Mouse (Mus musculus) liver, embryonic 15.5 days (tissue): ENCODE measurements at regions not wholly inside any gene's neighbourhood (a gene's known extent, or its start where the extent isn't known, plus 50 kb on each side); places are given as distances from the start of the nearest gene placed in this dataset.

Experiments used
- ATAC-seq: fragments of 200-750 bp; cut with Nextera tagmentation; 2 replicates; pipeline ENCODE4 v1.8.0; 2017; ENCODE audit warnings: moderate number of reproducible peaks, mild to moderate bottlenecking, moderate library complexity; ENCODE audit not compliant: insufficient read depth
- H3K27ac ChIP-seq: fragments of 300-500 bp; sonication (generic); replicated peaks from 2 replicates; pipeline ENCODE4 v1.5.1; 2015; ENCODE audit warnings: mild to moderate bottlenecking, inconsistent platforms
- H3K27me3 ChIP-seq: fragments of 300-500 bp; sonication (generic); 2 replicates; pipeline ENCODE4 v1.6.1; 2015; ENCODE audit warnings: mild to moderate bottlenecking, inconsistent platforms
- H3K36me3 ChIP-seq: fragments of 300-500 bp; sonication (generic); replicated peaks from 2 replicates; pipeline ENCODE4 v1.6.1; 2015; ENCODE audit warnings: moderate library complexity, mild to moderate bottlenecking, inconsistent platforms
- H3K4me1 ChIP-seq: fragments of 300-500 bp; sonication (generic); replicated peaks from 2 replicates; pipeline ENCODE4 v1.6.1; 2015; ENCODE audit warnings: inconsistent platforms
- H3K4me2 ChIP-seq: fragments of 300-500 bp; sonication (generic); 2 replicates; pipeline ENCODE4 v1.6.1; 2015; ENCODE audit warnings: moderate library complexity, mild to moderate bottlenecking, inconsistent platforms
- H3K4me3 ChIP-seq: fragments of 300-500 bp; sonication (generic); replicated peaks from 2 replicates; pipeline ENCODE4 v1.5.1; 2015; ENCODE audit warnings: mild to moderate bottlenecking, inconsistent platforms
- H3K9ac ChIP-seq: fragments of 300-500 bp; sonication (generic); 2 replicates; pipeline ENCODE4 v1.6.1; 2015; ENCODE audit warnings: moderate library complexity, mild to moderate bottlenecking, inconsistent platforms
- H3K9me3 ChIP-seq: fragments of 300-500 bp; sonication (generic); replicated peaks from 2 replicates; pipeline ENCODE4 v1.6.1; 2016; ENCODE audit warnings: inconsistent platforms
- WGBS: fragments of 180-500 bp; shearing (Covaris S2); methylation state at CpG from one replicate; pipeline ENCODE4 v1.1.7; 2015; ENCODE audit warnings: mixed read lengths; ENCODE audit not compliant: insufficient replicate concordance; 5-methylcytosine and 5-hydroxymethylcytosine counted together

DNA sequence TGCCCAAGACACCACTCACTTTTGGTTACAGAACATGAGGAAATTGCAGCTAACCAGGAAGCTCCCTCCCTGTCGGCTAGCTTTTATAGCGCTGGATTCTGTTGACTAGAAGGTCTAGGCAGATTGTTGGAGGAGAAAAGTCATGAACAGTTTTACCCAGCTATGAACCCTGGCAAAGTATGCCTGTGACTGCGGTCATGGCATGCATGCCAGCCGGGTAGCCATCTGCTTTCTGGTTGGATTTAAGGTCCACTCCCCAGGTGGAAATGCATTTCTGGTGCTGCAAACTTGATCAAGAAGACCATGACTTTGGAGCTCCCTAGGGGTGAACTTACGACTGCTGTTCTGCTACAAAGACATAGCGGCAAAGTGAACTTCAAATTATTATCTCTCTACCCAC is 62.8 kb upstream of the Mylip start:
- no peak for ATAC-seq
- H3K4me1 ChIP-seq, result no peaks in the 10 kb centered on the region
- WGBS, result 71% methylated on average over 6 of the region's 6 CpGs

DNA sequence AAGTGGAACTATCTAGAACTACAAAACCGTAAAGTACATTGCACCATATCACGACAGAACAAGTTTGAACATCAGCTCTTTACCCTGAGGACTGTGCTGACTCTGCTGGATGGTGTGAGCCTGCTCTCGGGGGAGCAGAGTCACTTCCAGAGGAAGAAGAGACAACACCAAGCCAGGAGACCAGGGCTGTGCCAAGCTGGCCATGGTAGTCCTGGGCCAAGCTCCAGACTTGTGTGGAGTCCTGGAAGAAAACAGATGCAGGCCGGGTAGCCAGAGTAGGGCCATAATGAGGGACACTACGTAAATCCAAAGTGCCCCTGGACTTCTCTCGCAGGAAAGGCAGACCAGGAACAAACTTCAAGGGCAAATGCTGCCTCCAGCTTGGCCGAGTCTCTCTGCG is 59.0 kb upstream of the Mylip start:
- Histone ChIP-seq H3K27me3 (peaks cover 46% of the 10 kb centered on the region), H3K36me3 (no peaks in the 10 kb centered on the region), H3K4me3 (no peak overlapping the region), H3K9ac (no peak overlapping the region), H3K4me1 (no peaks in the 10 kb centered on the region), H3K4me2 (no peak overlapping the region), H3K27ac (no peak overlapping the region), H3K9me3 (no peaks in the 10 kb centered on the region)
- 67% methylated on average over 8 of the region's 8 CpGs for WGBS
- no peak for ATAC-seq

More for the DNA sequence above, 62.8 kb upstream of the Mylip start:
- no peak overlapping the region for H3K9ac ChIP-seq
- no peaks in the 10 kb centered on the region for H3K36me3 ChIP-seq
- no peaks in the 10 kb centered on the region for H3K9me3 ChIP-seq
- no peak overlapping the region for H3K4me2 ChIP-seq
- no peak overlapping the region for H3K4me3 ChIP-seq
- peaks cover 49% of the 10 kb centered on the region for H3K27me3 ChIP-seq
- H3K27ac ChIP-seq, result no peak overlapping the region

GRCm38 (mm10) chr13:45332031-45332430 is 57.5 kb upstream of the Mylip start:
- peaks cover 41% of the 10 kb centered on the region for H3K27me3 ChIP-seq
- H3K9ac ChIP-seq, result no peak overlapping the region
- H3K9me3 ChIP-seq, result no peaks in the 10 kb centered on the region
- H3K27ac ChIP-seq, result no peak overlapping the region
- no peaks in the 10 kb centered on the region for H3K36me3 ChIP-seq
- no peak overlapping the region for H3K4me2 ChIP-seq
- no peak overlapping the region for H3K4me3 ChIP-seq
- ATAC-seq, result no peak
- 58% methylated on average over 3 of the region's 3 CpGs for WGBS
- no peaks in the 10 kb centered on the region for H3K4me1 ChIP-seq

GRCm38 (mm10) chr13:45333634-45334033 is 55.9 kb upstream of the Mylip start:
- Histone ChIP-seq H3K9me3 (no peaks in the 10 kb centered on the region), H3K27ac (no peak overlapping the region), H3K9ac (no peak overlapping the region), H3K4me3 (no peak overlapping the region), H3K27me3 (peaks cover 47% of the 10 kb centered on the region), H3K4me1 (no peaks in the 10 kb centered on the region), H3K36me3 (no peaks in the 10 kb centered on the region), H3K4me2 (no peak overlapping the region)
- 49% methylated on average over 5 of the region's 5 CpGs for WGBS
- ATAC-seq, result no peak
